Mouse (Mus musculus): ENCODE results near the gene Syt12.

Gene Syt12

DNA sequence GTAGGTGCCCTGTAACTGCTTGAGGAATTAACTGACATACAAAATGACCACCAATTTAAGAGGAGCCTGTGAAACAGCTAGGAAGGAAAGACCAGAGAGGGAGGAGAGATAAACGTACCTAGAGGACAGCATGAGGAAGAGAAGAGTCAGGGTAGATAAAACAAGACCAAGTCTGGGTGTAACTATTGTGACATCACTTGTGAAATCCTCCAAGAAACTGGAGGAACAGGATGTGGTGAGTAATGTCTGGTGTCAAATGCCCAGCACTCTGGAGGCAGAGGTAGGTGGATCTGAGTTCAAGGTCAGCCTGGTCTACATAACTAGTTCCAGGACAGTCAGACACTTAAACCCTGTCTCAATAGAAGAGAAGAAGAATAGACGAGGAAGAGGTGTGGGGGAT lies 68.2 kb downstream of the Syt12 start:
- no peak for DNase-seq (ENCODE audit: low read depth, low spot score)

DNA sequence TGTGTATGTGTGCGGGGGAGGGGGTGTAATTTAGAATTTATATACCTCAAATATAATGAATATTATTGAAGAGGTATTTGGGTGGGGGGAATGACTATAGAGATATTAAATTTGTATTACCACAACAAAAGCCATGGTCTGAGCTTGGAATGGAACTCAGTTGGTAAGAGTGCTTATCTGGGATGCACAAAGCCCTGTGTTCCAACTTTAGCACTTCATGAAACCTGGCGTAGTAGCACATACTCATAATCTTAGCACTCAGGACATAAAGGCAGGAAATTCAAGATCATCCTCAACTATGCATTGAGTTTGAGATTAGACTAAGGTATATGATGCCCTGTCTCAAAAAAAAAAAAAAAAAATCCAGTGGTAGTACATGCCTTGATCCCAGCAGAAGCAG lies 72.4 kb downstream of the Syt12 start:
- DNase-seq (ENCODE audit: low read depth, low spot score) = no peak

DNA sequence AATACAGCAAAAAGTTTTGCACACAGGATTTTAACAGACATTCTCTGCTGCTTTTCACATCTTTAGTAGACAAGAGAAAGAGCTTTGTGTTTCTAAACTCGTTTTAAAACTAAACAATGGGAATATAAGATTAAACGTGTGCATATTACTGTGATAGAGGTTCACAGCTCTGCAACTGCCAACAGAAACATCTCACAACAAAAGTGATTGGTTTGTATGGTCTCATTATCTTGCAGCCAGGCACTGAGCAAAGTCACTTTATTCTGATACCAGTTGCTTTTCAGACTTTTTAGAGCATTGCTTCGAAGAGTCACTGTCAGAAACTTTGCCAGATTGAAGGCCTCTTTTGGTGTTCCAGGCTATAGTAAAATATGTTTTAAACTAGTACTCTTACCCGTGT lies 78.3 kb downstream of the Syt12 start:
- DNase-seq (ENCODE audit: low read depth, low spot score) = no peak

DNA sequence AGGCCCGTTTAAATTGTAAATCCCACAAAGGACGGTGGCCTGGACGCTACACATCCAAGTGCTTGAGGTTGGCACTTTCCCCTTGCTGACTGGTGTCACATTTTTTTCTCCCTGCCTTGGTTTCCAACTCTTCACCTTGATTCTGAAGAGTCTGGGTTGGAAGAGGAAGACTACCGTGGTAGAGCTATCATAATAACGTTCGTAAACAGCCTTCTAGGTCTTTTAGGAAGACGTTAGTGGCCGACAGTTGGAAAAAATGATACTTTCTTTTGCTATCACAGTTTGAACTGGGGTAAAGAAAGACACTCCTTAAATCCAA lies 78.7 kb downstream of the Syt12 start:
- DNase-seq (ENCODE audit: low read depth, low spot score) = no peak

DNA sequence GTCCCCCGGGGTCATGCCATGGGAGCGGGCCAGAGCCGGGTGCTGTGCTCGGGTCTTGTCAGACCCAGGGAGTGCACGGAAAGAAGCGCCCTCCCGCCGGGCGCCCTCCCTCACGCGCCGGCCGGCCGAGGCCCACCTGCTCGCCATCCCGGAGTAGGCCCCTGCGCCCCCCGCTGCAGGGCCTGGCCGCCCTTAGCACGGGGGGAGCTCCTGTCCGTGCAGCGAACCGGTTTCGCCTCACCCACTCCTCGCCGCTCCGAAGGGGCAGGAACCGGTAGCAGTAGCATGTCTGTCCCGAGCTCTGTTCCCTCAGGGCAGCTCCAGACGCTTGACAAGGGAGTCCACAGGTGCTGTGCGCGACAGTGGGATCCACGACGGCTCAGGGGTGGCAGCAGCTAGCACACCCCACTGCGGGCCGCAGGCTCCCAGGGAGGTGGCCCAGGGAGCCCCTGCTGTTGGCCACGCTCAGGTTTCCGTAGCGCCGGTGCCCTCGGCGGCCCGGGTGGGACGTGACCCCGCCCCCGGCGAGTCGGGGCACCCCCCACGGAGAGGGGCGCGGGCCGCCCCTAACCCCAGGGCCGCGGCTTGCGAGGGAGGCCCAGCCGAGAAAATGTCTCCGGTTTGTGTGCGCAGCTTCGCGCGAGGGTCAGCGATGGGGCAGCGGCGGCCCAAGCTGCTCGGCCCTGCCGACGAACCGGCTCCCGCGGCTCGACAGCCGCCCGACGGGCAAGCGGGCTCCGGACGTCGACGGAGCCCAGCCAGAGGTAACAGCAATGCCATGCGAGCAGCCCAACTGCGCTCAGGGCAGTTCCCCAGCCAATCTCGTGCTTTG lies 79.2 kb downstream of the Syt12 start, which contains the start of gene Kdm2a:
TSS of gene Kdm2a (minus strand) at position 488 of the 832 bp plus-strand sequence.
- no peak for DNase-seq (ENCODE audit: low read depth, low spot score)

DNA sequence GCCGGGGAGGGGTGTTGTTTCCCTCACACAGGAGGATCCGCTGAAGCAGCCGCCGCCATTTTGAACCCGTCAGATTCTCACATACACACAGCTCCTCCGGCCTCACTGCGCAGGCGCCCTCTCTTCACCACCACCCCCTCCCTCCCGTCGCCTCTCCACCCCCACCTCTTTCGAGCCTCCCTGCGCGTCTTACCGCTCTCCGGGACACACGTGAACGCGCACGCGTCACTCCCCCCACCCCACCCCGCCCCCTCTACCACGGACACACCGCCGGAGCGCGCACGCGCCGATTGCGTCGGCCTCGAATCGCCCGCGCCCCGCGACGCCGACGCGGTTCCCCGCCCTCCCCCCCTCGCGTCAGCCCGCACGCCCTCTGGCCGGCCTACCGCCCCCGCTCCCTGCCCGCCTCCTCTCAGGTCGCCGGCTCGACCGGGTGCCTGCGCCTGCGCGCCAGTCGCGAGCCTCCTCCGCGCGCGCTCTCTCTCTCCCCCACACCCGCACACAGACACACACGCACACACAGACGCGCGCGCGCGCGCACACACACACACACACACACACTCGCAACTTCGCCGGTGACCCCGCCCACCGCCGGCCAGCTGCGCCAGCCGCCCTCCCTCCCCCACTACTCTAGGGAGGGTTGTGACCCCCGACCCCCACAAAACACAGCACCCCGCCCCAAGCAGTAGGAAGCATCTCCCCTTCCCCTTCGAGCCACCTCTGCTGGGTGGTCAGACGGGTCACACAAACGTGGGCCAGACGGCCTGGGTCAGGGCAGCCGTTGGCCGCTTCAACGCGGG lies 80.0 kb downstream of the Syt12 start:
- peak; percentile 97 for DNase-seq (ENCODE audit: low read depth, low spot score)

DNA sequence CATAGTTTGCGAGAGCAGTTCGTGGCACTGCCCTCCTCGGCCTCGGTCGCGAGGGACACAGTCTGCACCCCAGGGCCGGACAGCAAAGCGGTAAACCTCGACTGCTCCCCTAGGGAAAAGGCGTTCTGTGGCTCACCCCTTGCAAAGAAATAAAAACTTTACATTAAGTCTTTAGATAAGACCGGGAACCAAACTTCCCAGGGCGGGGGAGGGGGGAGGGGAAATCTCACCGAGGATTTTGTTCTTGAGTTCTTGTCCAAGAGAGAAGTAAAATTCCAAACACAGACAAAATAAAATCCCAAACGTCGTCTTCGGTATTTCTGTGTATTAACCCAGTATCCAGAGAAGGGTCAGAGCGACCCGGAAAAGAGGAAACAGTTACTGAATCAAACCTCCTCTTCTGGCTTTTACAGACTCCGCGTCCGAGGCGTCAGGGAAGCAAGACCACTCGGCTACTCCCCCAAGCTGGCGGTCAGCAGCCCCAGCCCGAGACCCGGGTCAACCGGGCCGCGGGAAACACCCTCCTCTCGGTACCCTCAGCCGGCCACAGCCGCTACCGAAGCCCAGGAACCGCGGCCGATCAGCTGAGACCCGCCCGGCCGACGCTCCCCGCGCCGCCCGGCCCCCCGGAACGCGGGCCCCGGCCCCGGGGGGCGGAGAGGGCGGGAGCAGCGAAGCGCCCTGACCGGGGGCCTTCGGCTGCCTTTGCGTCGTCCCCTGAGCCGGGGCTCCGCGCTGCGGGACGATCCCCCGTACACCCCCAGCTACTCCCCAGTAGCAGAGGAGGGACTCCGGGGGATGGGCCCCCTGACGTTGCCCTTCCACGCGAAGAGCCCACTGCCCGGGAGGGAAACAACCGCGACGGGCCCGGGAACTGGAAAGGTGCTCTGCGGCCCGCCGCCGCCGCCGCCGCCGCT lies 80.9 kb downstream of the Syt12 start:
- DNase-seq (ENCODE audit: low read depth, low spot score) = no peak
